In the genomic region with DNA sequence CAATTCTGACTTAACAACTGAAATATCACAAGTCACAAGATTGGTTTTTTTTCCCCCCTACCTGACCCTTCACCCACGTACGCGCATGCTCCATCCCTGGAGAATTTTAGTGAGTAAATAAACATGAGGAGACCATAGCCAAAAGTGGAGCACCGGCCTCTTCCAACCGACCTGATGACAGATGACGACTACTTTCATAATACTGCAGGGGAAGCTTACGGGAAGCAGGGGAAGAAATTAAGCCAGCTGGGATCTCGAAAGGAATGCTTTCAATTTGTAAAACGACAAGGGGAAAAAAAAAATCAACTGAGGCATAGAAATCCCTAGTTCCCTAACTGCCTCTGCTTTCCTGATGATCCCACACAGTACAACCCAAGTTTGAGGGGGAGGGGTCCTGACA, we compare ENCODE assay signal across 8 mouse cellular contexts. TPM values are rescaled to one million over a fixed set of nuclear protein-coding genes. Genes with fewer than 3 reads are reported as not detected.
DNase-seq lines count a peak whose midpoint lies in the region; ATAC-seq and TF ChIP-seq lines count a peak whose summit lies in the region.

No protein-coding gene starts in this region.

- no peaks in the 10 kb centered on the region for H3K27me3 ChIP-seq in erythroblast, embryonic 14.5 days (ENCODE audit: control insufficient read depth)
- no peaks in the 10 kb centered on the region for H3K27me3 ChIP-seq in heart, embryonic 14.5 days (ENCODE audit: control insufficient read depth, insufficient read depth, low read length)
- H3K27me3 ChIP-seq in lung, embryonic 16.5 days (ENCODE audit: control insufficient read depth, insufficient read depth, low read depth, low read length), result no peaks in the 10 kb centered on the region

- no peak for DNase-seq in ES-E14 (ENCODE audit: low read depth, low spot score)
- DNase-seq in ovary, postnatal 36 days (ENCODE audit: low spot score), result no peak
- DNase-seq in right cerebral cortex, postnatal 14 days, result no peak

- H3K9ac ChIP-seq in ES-E14 (ENCODE audit: insufficient read depth, low read depth, low read length, poor library complexity, severe bottlenecking), result peak overlapping the region; percentile 36; the same call in 1 of the 2 replicates
- H3K9ac ChIP-seq in heart, embryonic 14.5 days (ENCODE audit: low read length), result peak overlapping the region; percentile 93
- peak overlapping the region; percentile 95 for H3K9ac ChIP-seq in lung, embryonic 16.5 days (ENCODE audit: low read length)

- peaks cover 17% of the 10 kb centered on the region for H3K36me3 ChIP-seq in erythroblast, embryonic 14.5 days (ENCODE audit: control insufficient read depth)
- no peaks in the 10 kb centered on the region; the same call in 1 of the 2 replicates for H3K36me3 ChIP-seq in ES-E14 (ENCODE audit: control insufficient read depth, insufficient read depth, low read length, poor library complexity, severe bottlenecking)
- H3K36me3 ChIP-seq in heart, embryonic 14.5 days (ENCODE audit: control insufficient read depth, insufficient read depth, low read length), result no peaks in the 10 kb centered on the region
- H3K36me3 ChIP-seq in lung, embryonic 16.5 days (ENCODE audit: control insufficient read depth, insufficient read depth, low read length), result no peaks in the 10 kb centered on the region

- H3K27ac ChIP-seq in ES-E14 (ENCODE audit: insufficient read depth, low read depth, low read length, poor library complexity, severe bottlenecking), result no peak overlapping the region
- peak overlapping the region; percentile 30 to 94; a peak in 3 of 4 replicates for H3K27ac ChIP-seq in heart, embryonic 14.5 days (replicated peaks in 1 of 2; ENCODE audit: control insufficient read depth in 1 of 2, insufficient read depth in 1 of 2, low read depth in 2 of 2, low read length in 2 of 2)
- no peak overlapping the region for H3K27ac ChIP-seq in lung, embryonic 16.5 days (ENCODE audit: low read length)

- 1% methylated on average over 9 of the region's 9 CpGs for WGBS in heart, embryonic 14.5 days
- WGBS in lung, embryonic 16.5 days, result 1% methylated on average over 9 of the region's 9 CpGs

- in situ Hi-C loops in ES-E14 (cut with MboI; ENCODE audit: low sequenced_read_pairs in 2 of 2, unreplicated experiment in 2 of 2), result no loop called here

- peak overlapping the region; percentile 80 for H3K4me2 ChIP-seq in heart, embryonic 14.5 days (ENCODE audit: low read length)
- peak overlapping the region; percentile 91 for H3K4me2 ChIP-seq in lung, embryonic 16.5 days (ENCODE audit: low read depth, low read length)

- H3K9me3 ChIP-seq in erythroblast, embryonic 14.5 days (ENCODE audit: control insufficient read depth, low read length), result no peaks in the 10 kb centered on the region
- no peaks in the 10 kb centered on the region for H3K9me3 ChIP-seq in ES-E14 (ENCODE audit: control insufficient read depth, insufficient read depth, low read depth, low read length)
- H3K9me3 ChIP-seq in heart, embryonic 14.5 days (ENCODE audit: control insufficient read depth, low read length), result no peaks in the 10 kb centered on the region
- H3K9me3 ChIP-seq in lung, embryonic 16.5 days (ENCODE audit: control insufficient read depth, low read length), result no peaks in the 10 kb centered on the region

- ATAC-seq in erythroblast, adult 5-6 weeks (replicated peaks; ENCODE audit: low FRiP score, poor library complexity, severe bottlenecking), result no peak
- ATAC-seq in heart, embryonic 14.5 days (ENCODE audit: insufficient number of reproducible peaks, insufficient read depth, low FRiP score, low read depth), result no peak
- ATAC-seq in lung, embryonic 16.5 days (ENCODE audit: low read depth), result no peak
- no peak for ATAC-seq in inflammation-experienced regulatory T-cells, adult 6 months

- peak overlapping the region; percentile 99 for H3K4me3 ChIP-seq in erythroblast, embryonic 14.5 days (replicated peaks)
- H3K4me3 ChIP-seq in ES-E14 (ENCODE audit: insufficient read depth in 1 of 2, low read depth in 1 of 2, low read length in 2 of 2, poor library complexity in 1 of 2, severe bottlenecking in 1 of 2), result peak overlapping the region; percentile 54 to 72
- peak overlapping the region; percentile 40 to 91 for H3K4me3 ChIP-seq in heart, embryonic 14.5 days (ENCODE audit: control insufficient read depth in 1 of 2, insufficient read depth in 1 of 2, low read depth in 1 of 2, low read length in 2 of 2)
- H3K4me3 ChIP-seq in lung, embryonic 16.5 days (ENCODE audit: low read length), result peak overlapping the region; percentile 95

- peaks cover 30% of the 10 kb centered on the region for H3K4me1 ChIP-seq in erythroblast, embryonic 14.5 days (ENCODE audit: control insufficient read depth)
- peaks cover 5% of the 10 kb centered on the region in 2 experiments; a peak in 3 of 4 replicates for H3K4me1 ChIP-seq in ES-E14 (ENCODE audit: control insufficient read depth in 2 of 2, insufficient read depth in 2 of 2, low read length in 2 of 2, poor library complexity in 1 of 2)
- peaks cover 2 to 22% of the 10 kb centered on the region in 2 experiments; a peak in 2 of 4 replicates for H3K4me1 ChIP-seq in heart, embryonic 14.5 days (ENCODE audit: control insufficient read depth in 2 of 2, insufficient read depth in 2 of 2, low read length in 2 of 2)
- H3K4me1 ChIP-seq in lung, embryonic 16.5 days (replicated peaks; ENCODE audit: control insufficient read depth, insufficient read depth, low read length), result peaks cover 5% of the 10 kb centered on the region; the same call in 1 of the 2 replicates

TF ChIP-seq in ES-E14, 5 proteins besides CTCF, POLR2A, EP300 and RAD21:
- TF ChIP-seq HCFC1 (IDR thresholded peaks at IDR 0.05; ENCODE audit: borderline replicate concordance, insufficient read depth, low read length) (no peak), ZC3H11A (IDR thresholded peaks at IDR 0.05; ENCODE audit: borderline replicate concordance, low read depth, low read length) (no peak), ZNF384 (IDR thresholded peaks at IDR 0.05; ENCODE audit: low read depth, low read length) (no peak), CHD2 (IDR thresholded peaks at IDR 0.05; ENCODE audit: low read depth, low read length) (no peak), MAFK (IDR thresholded peaks at IDR 0.05; ENCODE audit: insufficient read depth, low read depth, low read length) (no peak)

RNA-seq across cellular contexts. Expression of a gene that starts 1.8 kb away (rescaled TPM):
- polyA plus RNA-seq in erythroblast, embryonic 14.5 days (2012), result 14.2 and 15.0 TPM in 2 replicates
- total RNA-seq in erythroblast, adult 5-6 weeks (2015; ENCODE audit: low replicate concordance), result 29.9 and 37.1 TPM in 2 replicates
- total RNA-seq in erythroblast, adult 5-6 weeks (2017; ENCODE audit: low replicate concordance), result 26.8 and 34.8 TPM in 2 replicates
- total RNA-seq in ES-E14 (2012; rRNA removed), result 72.4 and 78.9 TPM in 2 replicates
- polyA plus RNA-seq in heart, embryonic 14.5 days (2014; fragmentation: Nextera tagmentation; extraction: Ambion mirVana), result 29.6 and 30.3 TPM in 2 replicates
- 30.9 and 33.8 TPM in 2 replicates for polyA plus RNA-seq in lung, embryonic 16.5 days (2015; fragmentation: Nextera tagmentation; extraction: Ambion mirVana)
- polyA plus RNA-seq in inflammation-experienced regulatory T-cells, adult 6 months (2017; shearing (Covaris generic)), result 10 to 100 TPM in 2 of 3 experiments, 1 to 10 TPM in 1; 9.1 to 18.5 (median 14.7) TPM

RNA-seq across cellular contexts. Expression of a gene that starts 30.0 kb away (rescaled TPM):
- not detected in 2 replicates for polyA plus RNA-seq in erythroblast, embryonic 14.5 days (2012)
- not detected in 2 replicates for total RNA-seq in erythroblast, adult 5-6 weeks (2015; ENCODE audit: low replicate concordance)
- not detected in 2 replicates for total RNA-seq in erythroblast, adult 5-6 weeks (2017; ENCODE audit: low replicate concordance)
- total RNA-seq in ES-E14 (2012; rRNA removed), result 1.4 and 2.7 TPM in 2 replicates
- polyA plus RNA-seq in heart, embryonic 14.5 days (2014; fragmentation: Nextera tagmentation; extraction: Ambion mirVana), result 7.6 and 8.6 TPM in 2 replicates
- polyA plus RNA-seq in lung, embryonic 16.5 days (2015; fragmentation: Nextera tagmentation; extraction: Ambion mirVana), result 2.0 and 3.4 TPM in 2 replicates
- not detected for polyA plus RNA-seq in inflammation-experienced regulatory T-cells, adult 6 months (2017; shearing (Covaris generic))

RNA-seq across cellular contexts. Expression of a gene that starts 52.4 kb away (rescaled TPM):
- not detected in 2 replicates for polyA plus RNA-seq in erythroblast, embryonic 14.5 days (2012)
- not detected in 2 replicates for total RNA-seq in erythroblast, adult 5-6 weeks (2015; ENCODE audit: low replicate concordance)
- not detected in 2 replicates for total RNA-seq in erythroblast, adult 5-6 weeks (2017; ENCODE audit: low replicate concordance)
- total RNA-seq in ES-E14 (2012; rRNA removed), result not detected in 2 replicates
- polyA plus RNA-seq in heart, embryonic 14.5 days (2014; fragmentation: Nextera tagmentation; extraction: Ambion mirVana), result 0.47 TPM in 1 of 2 replicates, not detected in the other
- 0.49 and 0.53 TPM in 2 replicates for polyA plus RNA-seq in lung, embryonic 16.5 days (2015; fragmentation: Nextera tagmentation; extraction: Ambion mirVana)
- polyA plus RNA-seq in inflammation-experienced regulatory T-cells, adult 6 months (2017; shearing (Covaris generic)), result under 1 TPM in 1 of 3 experiments, not detected in 2; 0.63 TPM

Comparison
In these comparisons a context has a peak if more than half of its experiments do, and no peak if none do; other contexts are left out.
1. H3K27ac ChIP-seq: peak in heart, embryonic 14.5 days (2 of 2); none in ES-E14 (single experiment) and lung, embryonic 16.5 days (single experiment).
2. H3K9ac ChIP-seq: peak in every context shown above with its lines; median percentile 95 in lung, embryonic 16.5 days; 93 in heart, embryonic 14.5 days; 36 in ES-E14.
3. Peak in every context shown above with its lines, with median percentiles within 50 percentile points of each other: H3K4me3 ChIP-seq.